Mouse (Mus musculus): ENCODE measurements around the gene B3gnt3. TPM values are rescaled to one million over a fixed set of nuclear protein-coding genes. Genes with fewer than 3 reads are reported as not detected.

Gene B3gnt3
- polyA plus RNA-seq, 1 experiment from 2014 or later: 0.35 TPM

- DNase-seq (ENCODE audit: low spot score) (no peak), ATAC-seq (ENCODE audit: insufficient number of reproducible peaks, low FRiP score, low TSS enrichment, low read depth) (no peak)
- 1% methylated on average over 8 of the region's 8 CpGs for WGBS
- Histone ChIP-seq H3K27ac (replicated peaks; ENCODE audit: low read depth, low read length) (no peak overlapping the region), H3K4me3 (ENCODE audit: low read depth, low read length) (no peak overlapping the region), H3K9ac (ENCODE audit: low read length) (no peak overlapping the region), H3K27me3 (ENCODE audit: control insufficient read depth, insufficient read depth, low read length) (peaks cover 98% of the 10 kb centered on the region), H3K36me3 (ENCODE audit: control insufficient read depth, insufficient read depth, low read length) (no peaks in the 10 kb centered on the region), H3K4me1 (ENCODE audit: control insufficient read depth, insufficient read depth, low read length) (peaks cover 15% of the 10 kb centered on the region), H3K9me3 (ENCODE audit: control insufficient read depth, low read length) (no peaks in the 10 kb centered on the region), H3K4me2 (ENCODE audit: low read depth, severe bottlenecking) (no peak overlapping the region)
Measured at GRCm38 (mm10) chr8:71687616-71688015, 14.0 kb downstream of the B3gnt3 start.

GRCm38 (mm10) chr8:71686143-71686734 lies 15.3 kb downstream of the B3gnt3 start:
- DNase-seq (ENCODE audit: low spot score): no peak
- H3K4me2 ChIP-seq (ENCODE audit: low read depth, severe bottlenecking): peak overlapping the region; percentile 36; the same call in 1 of the 2 replicates

GRCm38 (mm10) chr8:71685573-71685972 lies 16.0 kb downstream of the B3gnt3 start:
- no peak for DNase-seq (ENCODE audit: low spot score)
- Histone ChIP-seq H3K4me2 (ENCODE audit: low read depth, severe bottlenecking) (peak overlapping the region; percentile 36; the same call in 1 of the 2 replicates), H3K4me1 (ENCODE audit: control insufficient read depth, insufficient read depth, low read length) (peaks cover 15% of the 10 kb centered on the region), H3K36me3 (ENCODE audit: control insufficient read depth, insufficient read depth, low read length) (no peaks in the 10 kb centered on the region), H3K27ac (replicated peaks; ENCODE audit: low read depth, low read length) (no peak overlapping the region), H3K4me3 (ENCODE audit: low read depth, low read length) (peak overlapping the region; percentile 21), H3K9ac (ENCODE audit: low read length) (0 out of 2 replicates have a peak overlapping the region, but pooled peaks have one; percentile 27), H3K9me3 (ENCODE audit: control insufficient read depth, low read length) (no peaks in the 10 kb centered on the region), H3K27me3 (ENCODE audit: control insufficient read depth, insufficient read depth, low read length) (peaks cover 100% of the 10 kb centered on the region)
- no peak for ATAC-seq (ENCODE audit: insufficient number of reproducible peaks, low FRiP score, low TSS enrichment, low read depth)
- WGBS: 1% methylated on average over 29 of the region's 29 CpGs

More at GRCm38 (mm10) chr8:71686143-71686734, 15.3 kb downstream of the B3gnt3 start:
- Histone ChIP-seq H3K9me3 (ENCODE audit: control insufficient read depth, low read length) (no peaks in the 10 kb centered on the region), H3K9ac (ENCODE audit: low read length) (no peak overlapping the region), H3K36me3 (ENCODE audit: control insufficient read depth, insufficient read depth, low read length) (no peaks in the 10 kb centered on the region), H3K27me3 (ENCODE audit: control insufficient read depth, insufficient read depth, low read length) (peaks cover 98% of the 10 kb centered on the region), H3K27ac (replicated peaks; ENCODE audit: low read depth, low read length) (no peak overlapping the region), H3K4me1 (ENCODE audit: control insufficient read depth, insufficient read depth, low read length) (peaks cover 15% of the 10 kb centered on the region), H3K4me3 (ENCODE audit: low read depth, low read length) (peak overlapping the region; percentile 21)
- peak; percentile 46 for ATAC-seq (ENCODE audit: insufficient number of reproducible peaks, low FRiP score, low TSS enrichment, low read depth)
- 2% methylated on average over 23 of the region's 23 CpGs for WGBS

GRCm38 (mm10) chr8:71684701-71685100 lies 16.9 kb downstream of the B3gnt3 start:
- H3K36me3 ChIP-seq (ENCODE audit: control insufficient read depth, insufficient read depth, low read length): no peaks in the 10 kb centered on the region
- peaks cover 17% of the 10 kb centered on the region for H3K4me1 ChIP-seq (ENCODE audit: control insufficient read depth, insufficient read depth, low read length)
- H3K4me3 ChIP-seq (ENCODE audit: low read depth, low read length): no peak overlapping the region
- 20% methylated on average over 10 of the region's 10 CpGs for WGBS
- no peak overlapping the region for H3K9ac ChIP-seq (ENCODE audit: low read length)
- peaks cover 100% of the 10 kb centered on the region for H3K27me3 ChIP-seq (ENCODE audit: control insufficient read depth, insufficient read depth, low read length)
- no peaks in the 10 kb centered on the region for H3K9me3 ChIP-seq (ENCODE audit: control insufficient read depth, low read length)
- no peak overlapping the region for H3K4me2 ChIP-seq (ENCODE audit: low read depth, severe bottlenecking)
- H3K27ac ChIP-seq (replicated peaks; ENCODE audit: low read depth, low read length): no peak overlapping the region
- no peak for ATAC-seq (ENCODE audit: insufficient number of reproducible peaks, low FRiP score, low TSS enrichment, low read depth)
- no peak for DNase-seq (ENCODE audit: low spot score)

GRCm38 (mm10) chr8:71682832-71683231 lies 18.8 kb downstream of the B3gnt3 start:
- 69% methylated on average over 12 of the region's 12 CpGs for WGBS
- H3K4me3 ChIP-seq (ENCODE audit: low read depth, low read length): no peak overlapping the region
- ATAC-seq (ENCODE audit: insufficient number of reproducible peaks, low FRiP score, low TSS enrichment, low read depth) (no peak), DNase-seq (ENCODE audit: low spot score) (no peak)
- no peak overlapping the region for H3K4me2 ChIP-seq (ENCODE audit: low read depth, severe bottlenecking)
- H3K36me3 ChIP-seq (ENCODE audit: control insufficient read depth, insufficient read depth, low read length): no peaks in the 10 kb centered on the region; the same call in 1 of the 2 replicates
- no peaks in the 10 kb centered on the region for H3K9me3 ChIP-seq (ENCODE audit: control insufficient read depth, low read length)
- no peak overlapping the region for H3K9ac ChIP-seq (ENCODE audit: low read length)
- H3K4me1 ChIP-seq (ENCODE audit: control insufficient read depth, insufficient read depth, low read length): peaks cover 14% of the 10 kb centered on the region
- peaks cover 100% of the 10 kb centered on the region for H3K27me3 ChIP-seq (ENCODE audit: control insufficient read depth, insufficient read depth, low read length)
- H3K27ac ChIP-seq (replicated peaks; ENCODE audit: low read depth, low read length): no peak overlapping the region

- 4% methylated on average over 18 of the region's 18 CpGs for WGBS
- DNase-seq (ENCODE audit: low spot score): no peak
- Histone ChIP-seq H3K9me3 (ENCODE audit: control insufficient read depth, low read length) (no peaks in the 10 kb centered on the region), H3K4me1 (ENCODE audit: control insufficient read depth, insufficient read depth, low read length) (peaks cover 11% of the 10 kb centered on the region), H3K27ac (replicated peaks; ENCODE audit: low read depth, low read length) (no peak overlapping the region), H3K27me3 (ENCODE audit: control insufficient read depth, insufficient read depth, low read length) (peaks cover 89% of the 10 kb centered on the region), H3K36me3 (ENCODE audit: control insufficient read depth, insufficient read depth, low read length) (no peaks in the 10 kb centered on the region; the same call in 1 of the 2 replicates), H3K4me3 (ENCODE audit: low read depth, low read length) (no peak overlapping the region), H3K9ac (ENCODE audit: low read length) (no peak overlapping the region), H3K4me2 (ENCODE audit: low read depth, severe bottlenecking) (no peak overlapping the region)
- ATAC-seq (ENCODE audit: insufficient number of reproducible peaks, low FRiP score, low TSS enrichment, low read depth): no peak
Measured at GRCm38 (mm10) chr8:71681369-71681915, 20.1 kb downstream of the B3gnt3 start.

- Histone ChIP-seq H3K9ac (ENCODE audit: low read length) (no peak overlapping the region), H3K4me1 (ENCODE audit: control insufficient read depth, insufficient read depth, low read length) (0 out of 2 replicates have a peak, but pooled peaks cover 4% of the 10 kb centered on the region), H3K4me2 (ENCODE audit: low read depth, severe bottlenecking) (no peak overlapping the region), H3K36me3 (ENCODE audit: control insufficient read depth, insufficient read depth, low read length) (no peaks in the 10 kb centered on the region; the same call in 1 of the 2 replicates), H3K9me3 (ENCODE audit: control insufficient read depth, low read length) (no peaks in the 10 kb centered on the region), H3K27me3 (ENCODE audit: control insufficient read depth, insufficient read depth, low read length) (peaks cover 84% of the 10 kb centered on the region), H3K27ac (replicated peaks; ENCODE audit: low read depth, low read length) (no peak overlapping the region), H3K4me3 (ENCODE audit: low read depth, low read length) (no peak overlapping the region)
- DNase-seq (ENCODE audit: low spot score) (no peak), ATAC-seq (ENCODE audit: insufficient number of reproducible peaks, low FRiP score, low TSS enrichment, low read depth) (no peak)
- WGBS: 3% methylated on average over 21 of the region's 21 CpGs
Measured at GRCm38 (mm10) chr8:71680471-71680870, 21.1 kb downstream of the B3gnt3 start.

GRCm38 (mm10) chr8:71679550-71680168 lies 21.9 kb downstream of the B3gnt3 start:
- WGBS: 3% methylated on average over 45 of the region's 46 CpGs
- Histone ChIP-seq H3K4me2 (ENCODE audit: low read depth, severe bottlenecking) (peak overlapping the region; percentile 33), H3K9me3 (ENCODE audit: control insufficient read depth, low read length) (no peaks in the 10 kb centered on the region), H3K4me3 (ENCODE audit: low read depth, low read length) (peak overlapping the region; percentile 4), H3K36me3 (ENCODE audit: control insufficient read depth, insufficient read depth, low read length) (no peaks in the 10 kb centered on the region; the same call in 1 of the 2 replicates), H3K27me3 (ENCODE audit: control insufficient read depth, insufficient read depth, low read length) (peaks cover 78% of the 10 kb centered on the region), H3K4me1 (ENCODE audit: control insufficient read depth, insufficient read depth, low read length) (0 out of 2 replicates have a peak, but pooled peaks cover 4% of the 10 kb centered on the region), H3K27ac (replicated peaks; ENCODE audit: low read depth, low read length) (no peak overlapping the region), H3K9ac (ENCODE audit: low read length) (no peak overlapping the region)
- ATAC-seq (ENCODE audit: insufficient number of reproducible peaks, low FRiP score, low TSS enrichment, low read depth): peak; percentile 4; the same call in 1 of the 2 replicates
- DNase-seq (ENCODE audit: low spot score): no peak
